Mouse (Mus musculus): ENCODE results near the gene Cldnd1. TPM values are rescaled to one million over a fixed set of nuclear protein-coding genes. Genes with fewer than 3 reads are reported as not detected.

The Cldnd1 gene
- polyA plus RNA-seq, 1 experiment from 2014 or later, result 113 TPM

DNA sequence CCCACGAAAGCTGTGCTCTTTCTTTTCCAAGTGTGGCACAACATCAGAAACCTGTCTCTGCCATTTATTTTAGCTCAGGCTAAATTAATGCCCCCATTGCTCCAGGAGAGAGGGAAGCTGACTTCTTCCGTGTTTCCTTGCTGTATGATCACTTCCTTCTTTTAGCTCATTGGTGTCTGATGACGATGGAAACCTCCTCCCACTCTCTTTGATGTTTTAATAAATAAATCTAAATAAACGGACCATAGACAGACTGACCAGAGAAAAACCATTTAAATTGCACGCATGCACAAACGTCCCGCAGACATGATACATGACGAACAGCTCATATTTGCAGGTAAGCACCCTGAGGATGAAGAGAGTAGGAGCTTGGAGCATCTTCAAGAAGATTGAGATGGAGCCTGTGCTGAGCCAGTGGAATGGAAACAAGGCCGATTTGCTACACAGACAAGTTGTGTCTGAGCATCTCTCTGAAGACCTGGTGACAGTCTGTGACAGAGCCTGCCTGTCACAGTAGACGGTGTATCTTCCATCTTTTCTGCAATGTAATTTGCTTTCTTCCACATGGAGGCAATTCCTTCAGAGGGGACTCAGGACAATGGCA, 25.3 kb upstream of the Cldnd1 start:
- Histone ChIP-seq H3K27me3 (ENCODE audit: control insufficient read depth, insufficient read depth, low read length) (no peaks in the 10 kb centered on the region), H3K9me3 (replicated peaks; ENCODE audit: control insufficient read depth, low read length) (no peaks in the 10 kb centered on the region), H3K4me3 (ENCODE audit: low read depth, low read length) (no peak overlapping the region), H3K9ac (ENCODE audit: low read depth, low read length) (no peak overlapping the region), H3K36me3 (ENCODE audit: control insufficient read depth, insufficient read depth, low read length) (no peaks in the 10 kb centered on the region), H3K27ac (ENCODE audit: low read depth, low read length) (no peak overlapping the region), H3K4me2 (no peak overlapping the region), H3K4me1 (ENCODE audit: control insufficient read depth, insufficient read depth, low read length) (0 out of 2 replicates have a peak, but pooled peaks cover 12% of the 10 kb centered on the region)
- no peak for ATAC-seq (replicated peaks; ENCODE audit: insufficient number of reproducible peaks, low FRiP score, low TSS enrichment)
- 73% methylated on average over 10 of the region's 10 CpGs for WGBS (ENCODE audit: insufficient replicate concordance)

DNA sequence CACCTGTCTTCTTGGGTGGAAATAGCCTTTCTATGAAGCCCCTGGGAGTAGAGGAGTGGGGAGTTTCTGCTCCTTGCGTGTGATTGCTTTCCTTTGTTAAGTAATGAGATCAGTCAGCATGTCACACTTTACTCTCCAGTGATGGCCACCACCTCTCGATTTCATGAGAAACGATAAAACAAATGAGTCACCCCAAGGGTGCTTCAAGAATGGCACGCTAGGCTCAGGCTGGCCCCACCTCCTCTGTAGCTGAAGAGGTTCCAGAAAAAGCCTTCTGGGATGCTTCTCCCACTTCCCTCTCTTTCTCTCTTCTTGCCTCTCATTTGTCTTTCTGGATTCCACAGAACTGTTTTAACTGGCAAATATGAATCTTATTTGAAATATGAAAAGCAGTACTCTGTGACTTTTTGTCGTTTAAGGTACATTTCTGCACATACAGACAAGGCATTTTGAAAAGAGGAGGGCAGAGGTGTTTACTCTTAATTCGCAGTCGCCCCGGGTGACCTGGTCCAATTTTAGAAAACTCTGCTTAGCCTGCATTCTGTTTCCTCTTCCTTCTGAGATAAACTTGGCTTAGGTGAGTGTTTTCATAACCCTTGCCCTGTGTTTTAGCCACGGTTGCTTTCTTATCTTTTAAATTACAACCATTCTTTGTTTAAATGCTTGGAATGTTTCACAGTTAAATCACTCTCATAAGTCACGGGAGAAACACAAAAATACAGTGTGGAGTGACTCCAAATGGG, 24.2 kb upstream of the Cldnd1 start:
- Histone ChIP-seq H3K9me3 (replicated peaks; ENCODE audit: control insufficient read depth, low read length) (no peaks in the 10 kb centered on the region), H3K36me3 (ENCODE audit: control insufficient read depth, insufficient read depth, low read length) (no peaks in the 10 kb centered on the region), H3K27ac (ENCODE audit: low read depth, low read length) (no peak overlapping the region), H3K4me3 (ENCODE audit: low read depth, low read length) (no peak overlapping the region), H3K4me1 (ENCODE audit: control insufficient read depth, insufficient read depth, low read length) (0 out of 2 replicates have a peak, but pooled peaks cover 12% of the 10 kb centered on the region), H3K4me2 (peak overlapping the region; percentile 30), H3K9ac (ENCODE audit: low read depth, low read length) (no peak overlapping the region), H3K27me3 (ENCODE audit: control insufficient read depth, insufficient read depth, low read length) (no peaks in the 10 kb centered on the region)
- WGBS (ENCODE audit: insufficient replicate concordance), result 18% methylated on average over 10 of the region's 10 CpGs
- no peak for ATAC-seq (replicated peaks; ENCODE audit: insufficient number of reproducible peaks, low FRiP score, low TSS enrichment)

DNA sequence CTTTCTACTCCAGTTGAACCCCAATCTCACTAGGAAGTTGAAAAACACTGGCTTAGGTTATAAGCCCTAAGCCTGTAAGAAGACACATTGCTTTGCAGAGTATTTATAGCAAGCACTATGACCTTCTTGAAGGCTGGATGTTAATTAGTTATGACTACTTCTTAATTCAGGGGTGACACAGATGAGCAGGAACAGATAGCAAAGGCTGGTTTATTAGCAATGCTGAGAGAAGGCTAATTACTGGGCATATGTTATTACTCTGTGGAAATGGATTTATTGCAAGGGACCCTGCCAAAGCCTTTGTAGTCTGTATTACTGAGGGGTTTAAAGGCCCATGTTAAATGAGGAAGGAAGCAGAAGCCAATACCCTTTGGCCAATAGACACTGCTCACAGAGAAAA, 22.7 kb upstream of the Cldnd1 start:
- no peaks in the 10 kb centered on the region for H3K9me3 ChIP-seq (replicated peaks; ENCODE audit: control insufficient read depth, low read length)
- H3K27ac ChIP-seq (ENCODE audit: low read depth, low read length), result no peak overlapping the region
- H3K27me3 ChIP-seq (ENCODE audit: control insufficient read depth, insufficient read depth, low read length), result no peaks in the 10 kb centered on the region
- no peak overlapping the region for H3K4me3 ChIP-seq (ENCODE audit: low read depth, low read length)
- no peak for ATAC-seq (replicated peaks; ENCODE audit: insufficient number of reproducible peaks, low FRiP score, low TSS enrichment)
- no peak overlapping the region for H3K4me2 ChIP-seq
- no peak overlapping the region for H3K9ac ChIP-seq (ENCODE audit: low read depth, low read length)
- H3K4me1 ChIP-seq (ENCODE audit: control insufficient read depth, insufficient read depth, low read length), result 0 out of 2 replicates have a peak, but pooled peaks cover 12% of the 10 kb centered on the region
- no peaks in the 10 kb centered on the region for H3K36me3 ChIP-seq (ENCODE audit: control insufficient read depth, insufficient read depth, low read length)

DNA sequence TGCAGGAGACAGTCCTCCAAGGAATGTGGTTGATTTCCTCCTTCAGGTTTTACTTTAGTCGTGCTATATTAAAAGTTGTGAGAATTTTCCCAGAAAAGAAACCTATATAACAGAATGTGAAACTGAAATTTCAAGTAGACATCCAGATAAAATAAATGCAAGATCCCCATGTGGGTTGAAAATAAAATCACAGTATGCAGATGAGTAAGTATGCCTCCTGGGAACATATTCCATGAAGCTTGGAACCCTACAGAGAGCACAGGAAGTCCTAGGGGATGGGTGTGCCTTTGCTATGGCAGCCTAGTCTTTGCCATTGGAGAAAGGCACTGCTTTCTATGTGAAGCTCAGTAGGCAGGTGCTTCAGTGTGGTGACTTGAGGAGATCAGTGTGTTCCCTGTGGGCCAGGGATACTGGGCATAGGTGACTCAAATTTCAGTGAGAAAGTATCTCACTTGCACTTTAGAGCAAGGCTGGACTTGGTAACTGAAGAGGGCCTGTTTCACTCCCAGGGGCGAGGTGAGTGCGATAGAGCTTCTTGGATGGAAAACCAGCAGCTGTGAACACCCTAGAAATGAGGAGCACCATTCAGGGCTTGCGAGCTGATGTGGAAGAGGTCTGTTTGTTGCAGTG, 20.3 kb upstream of the Cldnd1 start:
- Histone ChIP-seq H3K27me3 (ENCODE audit: control insufficient read depth, insufficient read depth, low read length) (no peaks in the 10 kb centered on the region), H3K4me3 (ENCODE audit: low read depth, low read length) (no peak overlapping the region), H3K4me2 (no peak overlapping the region), H3K36me3 (ENCODE audit: control insufficient read depth, insufficient read depth, low read length) (no peaks in the 10 kb centered on the region), H3K27ac (ENCODE audit: low read depth, low read length) (no peak overlapping the region), H3K9ac (ENCODE audit: low read depth, low read length) (no peak overlapping the region), H3K4me1 (ENCODE audit: control insufficient read depth, insufficient read depth, low read length) (0 out of 2 replicates have a peak, but pooled peaks cover 12% of the 10 kb centered on the region), H3K9me3 (replicated peaks; ENCODE audit: control insufficient read depth, low read length) (no peaks in the 10 kb centered on the region)
- WGBS (ENCODE audit: insufficient replicate concordance), result 80% methylated on average over 4 of the region's 4 CpGs
- ATAC-seq (replicated peaks; ENCODE audit: insufficient number of reproducible peaks, low FRiP score, low TSS enrichment), result no peak

DNA sequence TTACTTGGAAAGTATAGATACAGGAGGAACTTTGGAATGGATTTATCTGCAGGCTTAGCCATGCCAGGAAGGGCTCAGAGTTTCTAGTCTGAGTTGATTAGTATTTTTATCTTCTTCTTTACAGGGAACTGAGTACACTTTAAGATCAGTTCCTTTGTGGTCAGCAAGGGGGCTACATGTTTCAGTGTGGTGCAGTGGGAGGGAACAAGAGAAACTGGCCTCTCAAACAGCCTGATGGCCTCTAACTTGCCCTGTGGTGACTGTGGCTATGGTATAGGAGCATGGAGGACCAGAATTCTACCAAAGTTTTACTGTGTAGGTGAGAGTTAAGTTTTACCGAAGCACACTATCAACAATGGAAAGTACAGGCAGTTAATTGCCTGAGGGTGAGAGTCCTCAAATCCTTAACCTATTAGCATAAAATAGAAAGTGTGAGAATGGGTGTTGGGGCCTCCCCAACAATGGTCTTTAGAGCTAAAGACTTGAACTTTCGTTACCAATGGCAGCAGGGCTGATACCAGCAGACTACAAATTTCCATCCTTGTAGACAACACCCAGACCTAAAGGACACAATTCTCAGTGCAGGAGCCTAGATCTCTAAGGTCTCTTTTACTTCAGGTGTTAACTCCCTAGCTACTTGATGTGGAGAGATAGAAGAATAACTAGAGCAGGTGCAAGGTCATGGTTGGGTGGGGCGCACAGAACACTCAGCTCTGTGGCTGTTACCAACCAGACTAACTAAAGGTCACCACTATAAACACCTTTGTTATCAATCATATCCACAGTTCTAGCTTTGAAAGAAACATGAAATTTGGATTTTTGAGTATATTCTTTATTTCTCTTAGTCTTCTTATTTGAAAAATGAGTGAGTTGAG, 18.9 kb upstream of the Cldnd1 start:
- Histone ChIP-seq H3K4me3 (ENCODE audit: low read depth, low read length) (no peak overlapping the region), H3K27ac (ENCODE audit: low read depth, low read length) (no peak overlapping the region), H3K4me1 (ENCODE audit: control insufficient read depth, insufficient read depth, low read length) (0 out of 2 replicates have a peak, but pooled peaks cover 5% of the 10 kb centered on the region), H3K27me3 (ENCODE audit: control insufficient read depth, insufficient read depth, low read length) (no peaks in the 10 kb centered on the region), H3K36me3 (ENCODE audit: control insufficient read depth, insufficient read depth, low read length) (no peaks in the 10 kb centered on the region), H3K9ac (ENCODE audit: low read depth, low read length) (no peak overlapping the region), H3K4me2 (no peak overlapping the region), H3K9me3 (replicated peaks; ENCODE audit: control insufficient read depth, low read length) (no peaks in the 10 kb centered on the region)
- 82% methylated on average over 3 of the region's 3 CpGs for WGBS (ENCODE audit: insufficient replicate concordance)
- ATAC-seq (replicated peaks; ENCODE audit: insufficient number of reproducible peaks, low FRiP score, low TSS enrichment), result no peak

DNA sequence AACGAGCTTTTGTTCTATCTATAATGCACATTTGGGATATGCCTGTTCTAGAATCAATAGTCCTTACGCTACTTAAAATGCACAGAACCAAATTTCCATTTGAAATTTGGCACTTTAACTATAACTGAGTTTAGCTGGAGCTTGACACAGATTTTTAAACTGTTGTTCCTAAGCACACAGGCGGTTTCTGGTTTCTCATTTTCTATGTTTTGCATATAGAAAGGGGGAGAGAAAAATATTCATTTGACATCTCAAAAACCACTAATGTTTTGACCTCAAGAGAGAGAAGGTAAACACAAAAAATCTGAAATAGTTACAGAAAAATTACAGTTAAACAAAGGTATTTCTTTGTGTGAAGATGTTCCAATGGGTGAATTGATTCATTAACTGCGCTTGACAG, 18.2 kb upstream of the Cldnd1 start:
- H3K4me2 ChIP-seq, result no peak overlapping the region
- H3K9me3 ChIP-seq (replicated peaks; ENCODE audit: control insufficient read depth, low read length), result no peaks in the 10 kb centered on the region
- H3K36me3 ChIP-seq (ENCODE audit: control insufficient read depth, insufficient read depth, low read length), result no peaks in the 10 kb centered on the region
- no peak overlapping the region for H3K4me3 ChIP-seq (ENCODE audit: low read depth, low read length)
- no peaks in the 10 kb centered on the region for H3K27me3 ChIP-seq (ENCODE audit: control insufficient read depth, insufficient read depth, low read length)
- H3K27ac ChIP-seq (ENCODE audit: low read depth, low read length), result no peak overlapping the region
- WGBS (ENCODE audit: insufficient replicate concordance), result 79% methylated on average over 4 of the region's 4 CpGs
- H3K9ac ChIP-seq (ENCODE audit: low read depth, low read length), result no peak overlapping the region
- H3K4me1 ChIP-seq (ENCODE audit: control insufficient read depth, insufficient read depth, low read length), result no peaks in the 10 kb centered on the region
- ATAC-seq (replicated peaks; ENCODE audit: insufficient number of reproducible peaks, low FRiP score, low TSS enrichment), result no peak

DNA sequence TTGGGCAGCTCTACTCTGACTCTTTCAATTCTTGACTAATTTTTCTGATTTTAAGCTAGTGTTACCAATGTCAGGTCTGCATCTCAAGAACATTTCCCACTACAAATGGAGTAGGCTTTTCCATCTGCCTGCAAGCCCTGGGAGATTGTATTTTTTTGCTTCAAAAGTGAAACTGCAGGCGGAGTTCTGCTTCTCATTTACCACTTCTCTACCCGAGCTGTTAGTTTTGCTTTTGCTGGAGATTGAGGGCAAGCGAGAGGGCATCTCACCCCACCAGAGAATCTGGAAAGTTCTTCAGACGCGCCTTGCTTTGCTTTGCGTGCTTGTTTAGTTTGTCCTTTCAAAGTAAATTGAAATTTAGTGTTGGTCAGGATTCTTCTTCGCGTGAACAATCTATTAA, 15.5 kb upstream of the Cldnd1 start:
- Histone ChIP-seq H3K9ac (ENCODE audit: low read depth, low read length) (no peak overlapping the region), H3K27me3 (ENCODE audit: control insufficient read depth, insufficient read depth, low read length) (no peaks in the 10 kb centered on the region), H3K36me3 (ENCODE audit: control insufficient read depth, insufficient read depth, low read length) (no peaks in the 10 kb centered on the region), H3K4me2 (no peak overlapping the region), H3K27ac (ENCODE audit: low read depth, low read length) (no peak overlapping the region), H3K9me3 (replicated peaks; ENCODE audit: control insufficient read depth, low read length) (no peaks in the 10 kb centered on the region), H3K4me3 (ENCODE audit: low read depth, low read length) (no peak overlapping the region), H3K4me1 (ENCODE audit: control insufficient read depth, insufficient read depth, low read length) (no peaks in the 10 kb centered on the region)
- ATAC-seq (replicated peaks; ENCODE audit: insufficient number of reproducible peaks, low FRiP score, low TSS enrichment), result no peak
- 76% methylated on average over 8 of the region's 8 CpGs for WGBS (ENCODE audit: insufficient replicate concordance)

DNA sequence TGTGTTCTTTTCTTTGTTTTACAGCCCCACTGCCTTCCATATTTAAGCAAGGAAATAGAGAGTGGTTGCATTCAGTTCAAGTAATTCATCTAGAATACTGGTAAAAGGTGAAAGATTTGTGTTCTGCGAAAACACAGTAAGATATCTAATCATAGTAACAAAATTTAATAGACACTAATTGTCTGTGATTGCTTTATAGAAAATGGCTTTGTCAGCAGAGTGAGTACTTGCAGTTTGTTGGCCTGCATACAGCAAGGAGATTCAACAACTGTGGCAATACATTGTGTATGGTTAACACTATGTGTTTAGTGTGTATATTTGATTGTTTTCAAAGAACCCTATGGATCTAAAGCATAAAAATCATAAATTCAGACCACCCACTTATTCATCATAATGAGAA, 14.6 kb upstream of the Cldnd1 start:
- no peak for ATAC-seq (replicated peaks; ENCODE audit: insufficient number of reproducible peaks, low FRiP score, low TSS enrichment)
- no peaks in the 10 kb centered on the region for H3K27me3 ChIP-seq (ENCODE audit: control insufficient read depth, insufficient read depth, low read length)
- no peaks in the 10 kb centered on the region for H3K36me3 ChIP-seq (ENCODE audit: control insufficient read depth, insufficient read depth, low read length)
- H3K4me2 ChIP-seq, result no peak overlapping the region
- no peak overlapping the region for H3K27ac ChIP-seq (ENCODE audit: low read depth, low read length)
- no peak overlapping the region for H3K4me3 ChIP-seq (ENCODE audit: low read depth, low read length)
- no peaks in the 10 kb centered on the region for H3K9me3 ChIP-seq (replicated peaks; ENCODE audit: control insufficient read depth, low read length)
- 88% methylated on average over 1 of the region's 1 CpGs for WGBS (ENCODE audit: insufficient replicate concordance)
- H3K9ac ChIP-seq (ENCODE audit: low read depth, low read length), result no peak overlapping the region
- H3K4me1 ChIP-seq (ENCODE audit: control insufficient read depth, insufficient read depth, low read length), result no peaks in the 10 kb centered on the region

Data from heart, embryonic 11.5 days (tissue).